Mouse (Mus musculus): ENCODE data around the gene Znrf3.

DNA sequence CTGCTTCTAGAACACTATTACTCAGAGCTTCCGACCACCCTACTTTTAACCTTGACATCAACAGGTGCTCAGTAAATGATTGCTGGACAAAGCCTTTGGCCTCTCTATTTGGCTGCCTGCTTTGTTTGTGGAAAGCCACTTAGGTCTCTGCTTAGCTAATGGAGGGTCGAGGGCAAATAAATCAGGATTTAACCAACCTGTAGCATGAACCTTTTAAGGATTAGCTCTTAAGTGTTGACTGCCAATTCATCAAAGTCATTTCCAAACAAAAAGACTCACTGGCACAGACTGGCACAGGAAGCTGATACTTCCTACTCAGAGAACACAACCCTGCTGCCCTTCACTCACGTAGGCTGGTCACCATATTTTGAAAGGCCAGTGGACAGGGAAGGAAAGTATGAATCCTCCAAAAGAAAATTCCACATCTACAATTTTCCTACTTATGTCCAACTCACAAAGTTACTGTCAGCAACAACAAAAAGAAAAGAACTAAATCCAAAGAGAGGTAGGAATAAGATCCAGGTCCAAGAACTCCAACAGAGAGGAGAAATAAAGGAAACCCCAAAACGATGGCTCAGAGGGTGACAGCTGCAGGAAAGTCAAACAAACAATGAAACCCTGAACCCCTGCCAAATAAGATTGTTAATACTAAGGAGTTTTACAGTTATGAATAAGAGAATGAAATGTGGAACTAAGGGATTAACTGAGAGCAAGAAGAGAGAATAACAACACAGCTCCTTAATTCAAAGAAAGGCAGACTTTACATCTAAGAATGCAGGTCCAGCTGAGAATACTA is 97.6 kb downstream of the Znrf3 start:
- no peak for TF ChIP-seq CTCF (IDR thresholded peaks at IDR 0.05; ENCODE audit: extremely low read depth, insufficient read depth, low read length)
- TF ChIP-seq POLR2A (IDR thresholded peaks at IDR 0.05; ENCODE audit: extremely low read depth, insufficient read depth, low read length): no peak
